Mouse (Mus musculus) G1E (cell line): ENCODE measurements at regions not wholly inside any gene's neighbourhood (a gene's known extent, or its start where the extent isn't known, plus 50 kb on each side); places are given as distances from the start of the nearest gene placed in this dataset.
A peak's percentile ranks its signal among the peaks of the same experiment; 100 is the strongest.

Experiments used
- ATAC-seq: 2 replicates; pipeline ENCODE4 v1.8.0; 2016; ENCODE audit warnings: mild to moderate bottlenecking; ENCODE audit not compliant: insufficient number of reproducible peaks, poor library complexity, low FRiP score, severe bottlenecking; ENCODE audit errors: extremely low read depth
- DNase-seq: peaks from one replicate; pipeline ENCODE4 v3.0.0; 2012; ENCODE audit warnings: low spot score
- H3K27me3 ChIP-seq: 2 replicates; pipeline ENCODE4 v1.6.1; 2012; ENCODE audit warnings: mild to moderate bottlenecking, low read length, inconsistent platforms; ENCODE audit not compliant: insufficient read depth
- H3K36me3 ChIP-seq: replicated peaks from 2 replicates; pipeline ENCODE3; 2012; ENCODE audit warnings: mild to moderate bottlenecking, inconsistent platforms
- H3K4me1 ChIP-seq: 2 replicates; pipeline ENCODE4 v1.6.1; 2012; ENCODE audit warnings: low read depth, low read length, inconsistent platforms, mixed read lengths; ENCODE audit not compliant: insufficient read depth
- H3K4me3 ChIP-seq: 2 replicates; pipeline ENCODE4 v1.5.1; 2012; ENCODE audit warnings: low read depth, mild to moderate bottlenecking, inconsistent platforms, low read length, moderate library complexity, mixed read lengths
- H3K9me3 ChIP-seq: replicated peaks from 2 replicates; pipeline ENCODE4 v1.6.1; 2012; ENCODE audit warnings: inconsistent platforms
- CTCF ChIP-seq: IDR thresholded peaks from 2 replicates; pipeline ENCODE4 v1.5.1; 2012; ENCODE audit warnings: low read depth, low read length, inconsistent platforms, mixed read lengths
- GATA1 ChIP-seq: IDR thresholded peaks from 2 replicates; pipeline ENCODE4 v1.6.1; 2012; ENCODE audit warnings: borderline replicate concordance, low read length, inconsistent platforms, mixed read lengths
- GATA2 ChIP-seq: IDR thresholded peaks from 2 replicates; pipeline ENCODE4 v1.6.1; 2012; ENCODE audit warnings: low read depth, low read length, inconsistent platforms, borderline replicate concordance
- POLR2AphosphoS5 ChIP-seq: IDR thresholded peaks from 2 replicates; pipeline ENCODE4 v1.6.1; 2012; ENCODE audit warnings: low read depth, low read length, inconsistent platforms; ENCODE audit not compliant: insufficient replicate concordance
- TAL1 ChIP-seq: conservative IDR thresholded peaks from 2 replicates; pipeline ENCODE4 v1.6.1; 2012; ENCODE audit warnings: low read depth, low read length, inconsistent platforms, mixed read lengths

DNA sequence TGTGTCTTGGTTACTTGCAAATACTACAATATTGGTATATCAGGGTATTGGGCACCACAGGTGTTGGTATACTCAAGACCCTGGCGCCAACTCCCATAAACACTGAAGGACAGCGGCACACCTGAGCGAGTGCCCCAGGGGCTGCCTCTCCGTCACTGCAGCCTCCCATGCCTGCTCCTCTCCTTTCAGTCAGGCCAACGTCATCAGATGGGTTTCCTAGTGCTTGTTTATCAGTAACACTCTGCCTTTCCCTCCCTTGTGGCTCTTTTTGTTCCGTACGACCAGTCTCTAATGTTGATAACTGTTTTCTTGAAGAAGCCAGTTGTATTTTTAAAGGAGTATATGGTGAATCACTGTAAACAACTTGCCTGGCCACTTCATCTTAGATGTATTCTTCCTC lies 129.4 kb downstream of the Pdgfra start:
- Histone ChIP-seq H3K4me3 (peak overlapping the region; percentile 64; the same call in 1 of the 2 replicates), H3K4me1 (peaks cover 86% of the 10 kb centered on the region), H3K9me3 (no peaks in the 10 kb centered on the region), H3K27me3 (no peaks in the 10 kb centered on the region), H3K36me3 (no peaks in the 10 kb centered on the region)
- TF ChIP-seq GATA1 (no peak), POLR2AphosphoS5 (no peak), CTCF (no peak), GATA2 (no peak), TAL1 (no peak)
- DNase-seq = no peak
- no peak for ATAC-seq

DNA sequence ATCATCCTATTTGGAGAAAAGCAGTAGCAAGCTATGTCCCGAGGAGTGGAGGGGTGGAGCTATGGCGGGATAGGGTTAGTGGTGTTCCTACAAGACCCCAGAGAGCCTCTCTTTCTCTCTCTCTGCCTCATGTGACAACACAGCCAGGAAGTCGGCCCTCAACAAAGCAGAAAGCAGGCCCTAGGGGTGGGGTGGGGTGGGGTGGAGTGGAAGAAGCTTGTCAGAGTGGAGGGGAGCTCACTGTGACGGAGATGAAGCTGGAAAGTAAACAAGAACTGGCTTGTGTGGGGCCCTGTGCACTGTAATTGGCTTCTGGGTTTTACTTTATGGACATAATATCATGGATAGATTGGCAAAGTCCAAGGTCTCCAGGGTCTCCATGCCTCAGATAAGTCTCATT lies 130.5 kb downstream of the Pdgfra start:
- no peak for DNase-seq
- no peaks in the 10 kb centered on the region for H3K36me3 ChIP-seq

DNA sequence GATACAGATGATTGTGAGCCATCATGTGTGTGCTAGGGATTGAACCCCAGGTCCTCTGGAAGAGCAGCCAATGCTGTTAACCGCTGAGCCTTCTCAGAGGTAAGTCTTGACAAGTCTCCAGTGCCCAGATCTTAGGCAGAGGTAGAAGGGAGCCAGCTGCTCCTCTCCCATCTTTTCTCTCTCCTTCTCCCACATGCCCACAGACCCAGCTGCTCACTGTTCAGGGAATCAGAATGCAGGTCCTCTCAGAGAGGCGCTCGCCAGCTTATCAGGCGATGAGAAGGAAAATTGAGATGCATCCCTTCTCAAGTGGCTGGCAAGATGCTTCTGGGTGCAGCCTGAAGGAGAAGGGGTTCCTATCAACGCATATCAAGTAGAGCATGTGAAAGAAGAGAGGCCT lies 131.7 kb downstream of the Pdgfra start:
- TF ChIP-seq TAL1 = no peak
- no peak for TF ChIP-seq POLR2AphosphoS5
- TF ChIP-seq CTCF = no peak
- TF ChIP-seq GATA2 = no peak
- Histone ChIP-seq H3K27me3 (no peaks in the 10 kb centered on the region), H3K4me1 (peaks cover 96% of the 10 kb centered on the region), H3K36me3 (no peaks in the 10 kb centered on the region), H3K4me3 (no peak overlapping the region), H3K9me3 (no peaks in the 10 kb centered on the region)
- ATAC-seq = no peak
- DNase-seq = no peak

More for the DNA sequence above, 130.5 kb downstream of the Pdgfra start:
- TF ChIP-seq POLR2AphosphoS5 = no peak
- TF ChIP-seq TAL1 = no peak
- no peak for TF ChIP-seq GATA2
- TF ChIP-seq GATA1 = no peak
- no peak for TF ChIP-seq CTCF
- Histone ChIP-seq H3K27me3 (no peaks in the 10 kb centered on the region), H3K4me3 (peak overlapping the region; percentile 5; the same call in 1 of the 2 replicates), H3K4me1 (peaks cover 94% of the 10 kb centered on the region), H3K9me3 (no peaks in the 10 kb centered on the region)
- ATAC-seq = no peak

DNA sequence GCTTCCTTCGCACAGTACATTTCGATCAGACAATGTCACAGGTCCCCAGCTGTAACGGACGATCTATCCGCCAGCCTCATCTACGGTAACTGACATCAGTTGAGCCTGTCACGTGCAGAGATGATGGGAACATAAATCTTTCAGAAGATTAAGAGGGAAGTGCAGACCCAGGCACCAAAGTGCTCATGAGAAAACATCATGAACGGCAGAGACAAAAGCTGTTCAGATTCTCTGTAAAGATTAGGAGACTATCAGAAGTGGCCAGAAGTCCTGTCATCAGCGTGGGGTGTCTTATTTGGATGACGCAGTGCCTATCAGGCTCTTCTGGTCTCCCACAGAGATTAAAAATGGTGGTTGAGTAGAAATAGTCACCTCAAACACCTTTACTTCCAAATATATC lies 133.9 kb downstream of the Pdgfra start:
- ATAC-seq (peak; percentile 83), DNase-seq (peak; percentile 38)
- Histone ChIP-seq H3K36me3 (no peaks in the 10 kb centered on the region), H3K9me3 (no peaks in the 10 kb centered on the region), H3K27me3 (peaks cover 2% of the 10 kb centered on the region; the same call in 1 of the 2 replicates), H3K4me1 (peaks cover 86% of the 10 kb centered on the region), H3K4me3 (peak overlapping the region; percentile 49; the same call in 1 of the 2 replicates)
- 0 out of 2 replicates have a peak, but pooled peaks have one; percentile 27 for TF ChIP-seq GATA2
- TF ChIP-seq POLR2AphosphoS5 = no peak
- no peak for TF ChIP-seq CTCF
- TF ChIP-seq GATA1 = no peak
- peak; percentile 90 for TF ChIP-seq TAL1

DNA sequence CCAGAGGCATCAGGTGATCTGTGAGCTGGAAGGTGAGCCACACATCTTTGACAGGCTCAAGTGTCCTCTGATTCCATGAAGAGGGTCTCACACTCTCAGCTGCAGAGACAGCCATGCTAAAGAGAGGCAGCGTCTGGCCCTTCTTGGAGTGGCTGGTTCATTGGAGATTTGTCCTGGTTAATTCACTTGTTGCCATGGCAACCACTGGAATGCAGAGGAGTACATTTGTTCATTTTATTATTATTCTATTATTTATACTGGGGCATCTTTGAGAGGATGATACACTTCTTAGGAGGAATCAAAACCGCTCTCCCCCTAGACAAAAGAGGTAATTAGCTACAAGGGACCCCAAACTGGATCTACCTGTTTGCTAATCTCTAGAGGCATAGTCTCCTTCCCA lies 143.6 kb downstream of the Pdgfra start:
- Histone ChIP-seq H3K4me3 (no peak overlapping the region), H3K27me3 (peaks cover 30% of the 10 kb centered on the region), H3K36me3 (no peaks in the 10 kb centered on the region), H3K4me1 (peaks cover 19% of the 10 kb centered on the region), H3K9me3 (no peaks in the 10 kb centered on the region)
- TF ChIP-seq POLR2AphosphoS5 = no peak
- TF ChIP-seq GATA2 = no peak
- no peak for TF ChIP-seq GATA1
- no peak for TF ChIP-seq CTCF
- TF ChIP-seq TAL1 = no peak
- ATAC-seq (no peak), DNase-seq (no peak)

GRCm38 (mm10) chr5:75312897-75313296 lies 160.8 kb downstream of the Pdgfra start:
- no peaks in the 10 kb centered on the region for H3K9me3 ChIP-seq
- H3K4me1 ChIP-seq = peaks cover 45% of the 10 kb centered on the region
- DNase-seq (peak; percentile 17), ATAC-seq (peak; percentile 74)
- H3K4me3 ChIP-seq = no peak overlapping the region
- H3K36me3 ChIP-seq = no peaks in the 10 kb centered on the region
- TF ChIP-seq TAL1 (peak; percentile 53), GATA2 (no peak)
- H3K27me3 ChIP-seq = no peaks in the 10 kb centered on the region

GRCm38 (mm10) chr5:75315956-75316355 lies 163.9 kb downstream of the Pdgfra start:
- H3K4me3 ChIP-seq = peak overlapping the region; percentile 39; the same call in 1 of the 2 replicates
- DNase-seq (no peak), ATAC-seq (no peak)
- no peaks in the 10 kb centered on the region for H3K36me3 ChIP-seq
- no peaks in the 10 kb centered on the region for H3K9me3 ChIP-seq
- TF ChIP-seq POLR2AphosphoS5 (no peak), GATA1 (no peak), TAL1 (no peak), GATA2 (no peak), CTCF (no peak)
- H3K4me1 ChIP-seq = peaks cover 45% of the 10 kb centered on the region
- no peaks in the 10 kb centered on the region for H3K27me3 ChIP-seq
